Mouse (Mus musculus) E14TG2a.4 (cell line): ENCODE results near the gene Sp4.

ENCODE experiments used
- CTCF ChIP-seq: conservative IDR thresholded peaks from 2 replicates; pipeline ENCODE4 v1.5.1; 2014; ENCODE audit warnings: low read length
- NANOG ChIP-seq: IDR thresholded peaks from 2 replicates; pipeline ENCODE4 v1.6.1; 2014; ENCODE audit warnings: borderline replicate concordance, low read length, mixed read lengths
- POU5F1 ChIP-seq: IDR thresholded peaks from 2 replicates; pipeline ENCODE4 v1.6.1; 2014; ENCODE audit warnings: low read length, borderline replicate concordance

GRCm38 (mm10) chr12:118264905-118265304, 36.3 kb downstream of the Sp4 start:
- no peak for TF ChIP-seq CTCF
- no peak for TF ChIP-seq NANOG
- TF ChIP-seq POU5F1: no peak
